Mouse (Mus musculus): ENCODE data around the gene Slc44a1.

Gene Slc44a1

DNA sequence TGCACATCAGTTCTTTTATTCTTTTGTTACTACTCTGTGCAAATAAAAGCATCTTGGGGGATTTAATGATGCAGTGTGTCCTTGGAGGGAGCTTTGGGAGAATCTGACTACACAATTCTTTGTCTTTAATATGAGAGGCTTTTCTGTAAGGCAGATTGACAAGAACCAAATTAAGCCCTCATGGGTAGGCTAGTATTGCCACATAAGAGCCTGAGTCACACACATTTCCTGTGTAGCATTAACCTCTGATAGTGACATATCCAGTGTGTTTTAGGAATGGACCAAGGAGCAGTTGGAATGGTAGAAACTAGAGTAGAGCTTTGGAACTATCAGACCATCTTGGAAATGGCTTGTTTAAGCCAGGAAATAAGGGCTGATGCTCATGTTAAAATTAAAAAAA, 33.9 kb downstream of the Slc44a1 start:
- no peak for DNase-seq

DNA sequence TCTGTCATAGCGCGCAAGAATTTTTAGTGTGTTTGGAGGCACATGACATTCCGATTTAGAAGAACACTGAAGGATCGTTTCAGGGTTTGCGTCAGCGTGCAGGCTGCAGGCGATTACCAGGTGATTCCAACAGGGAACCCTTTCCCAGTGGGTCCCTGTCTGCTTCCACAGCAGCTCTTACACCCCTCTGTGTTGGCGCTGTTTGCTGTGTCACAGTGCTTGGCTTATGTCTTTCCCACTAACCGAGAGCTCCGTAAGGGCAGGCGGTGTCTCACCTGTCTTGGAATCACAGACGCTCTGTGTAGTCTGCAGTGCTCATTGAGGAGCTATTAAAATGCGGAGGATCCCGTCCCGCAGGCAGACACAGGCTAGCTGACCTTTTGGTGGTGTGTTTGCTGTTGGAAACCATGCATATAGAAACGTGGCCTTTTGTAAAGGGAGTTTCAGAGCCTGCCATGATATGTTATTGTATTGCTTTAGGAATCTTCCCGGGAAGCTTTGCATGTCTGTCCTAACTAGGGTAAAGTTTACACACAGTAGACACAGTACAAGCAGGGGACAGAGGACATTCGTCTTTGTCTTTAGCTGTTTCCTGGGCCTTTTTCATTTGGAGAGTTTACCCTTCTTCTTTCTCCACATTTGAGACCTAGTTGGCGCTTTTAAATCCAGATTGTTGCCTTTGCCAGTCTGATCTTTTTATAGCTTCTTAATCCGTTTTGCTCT, 35.2 kb downstream of the Slc44a1 start:
- peak; percentile 73 for DNase-seq

DNA sequence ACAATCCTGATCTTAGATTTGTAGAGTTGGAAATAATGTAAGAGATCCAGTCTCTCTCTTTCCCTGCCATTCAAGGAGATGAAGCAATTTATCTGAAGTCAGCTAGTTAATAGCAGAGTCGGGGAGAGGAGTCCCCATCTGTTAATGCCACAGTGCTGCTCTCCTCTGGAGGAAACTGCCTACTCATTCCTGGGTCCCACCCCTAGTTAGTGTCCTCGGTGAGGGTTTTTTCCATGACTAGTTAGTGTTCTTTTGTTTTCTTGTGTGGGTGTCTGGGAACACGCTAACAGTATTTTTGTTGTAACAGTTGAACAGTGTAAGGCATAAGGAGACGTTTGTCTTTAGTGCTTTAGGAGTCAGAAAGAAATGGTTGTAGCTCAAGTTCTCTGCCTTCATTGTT, 38.4 kb downstream of the Slc44a1 start:
- peak; percentile 7 for DNase-seq

DNA sequence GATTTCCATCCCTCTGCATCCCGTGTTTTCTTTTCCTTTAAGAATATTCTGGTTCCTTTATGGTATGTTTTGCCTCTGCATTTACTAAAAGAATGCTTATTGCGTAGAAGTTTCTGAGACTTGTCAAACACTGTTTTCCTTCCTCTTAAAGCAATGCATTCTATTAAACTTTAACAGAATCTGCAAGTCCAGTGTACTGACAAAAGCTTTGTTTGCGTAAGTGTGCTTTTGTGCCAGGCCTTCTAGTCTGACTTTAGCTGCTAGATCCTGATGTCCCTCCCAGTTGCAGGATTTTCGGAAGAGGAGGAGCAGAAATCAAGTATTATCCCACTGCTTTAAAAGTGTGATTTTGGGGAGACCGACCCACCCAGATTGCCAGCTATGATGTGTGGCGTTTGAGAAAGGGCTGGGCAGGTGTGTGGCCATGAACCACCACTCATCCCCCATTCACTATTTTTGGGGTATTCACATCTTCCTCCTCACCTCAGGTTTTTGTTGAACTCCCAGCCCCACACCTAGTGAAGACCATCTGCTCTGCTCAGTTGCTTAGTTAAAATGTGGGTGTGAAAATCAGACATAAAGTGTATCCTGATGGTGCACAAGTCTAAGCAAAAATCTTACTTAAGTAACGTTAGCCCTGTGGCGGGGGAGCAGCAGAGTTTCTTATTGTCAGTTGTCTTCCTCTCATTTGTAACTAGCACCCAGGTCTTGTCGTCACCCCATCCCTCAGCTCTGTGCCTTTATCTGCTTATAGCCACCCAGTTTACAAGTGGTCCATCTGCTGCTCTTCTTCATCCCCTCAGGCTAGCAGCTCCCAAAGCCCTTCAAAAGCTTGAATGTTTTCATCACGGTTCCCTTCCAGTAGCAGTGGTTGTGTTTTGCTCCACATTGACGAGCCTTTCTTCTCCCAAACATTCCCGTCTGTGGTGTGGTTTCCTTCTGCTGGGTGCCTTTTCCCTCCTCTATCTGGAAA, 47.3 kb downstream of the Slc44a1 start:
- DNase-seq: no peak

DNA sequence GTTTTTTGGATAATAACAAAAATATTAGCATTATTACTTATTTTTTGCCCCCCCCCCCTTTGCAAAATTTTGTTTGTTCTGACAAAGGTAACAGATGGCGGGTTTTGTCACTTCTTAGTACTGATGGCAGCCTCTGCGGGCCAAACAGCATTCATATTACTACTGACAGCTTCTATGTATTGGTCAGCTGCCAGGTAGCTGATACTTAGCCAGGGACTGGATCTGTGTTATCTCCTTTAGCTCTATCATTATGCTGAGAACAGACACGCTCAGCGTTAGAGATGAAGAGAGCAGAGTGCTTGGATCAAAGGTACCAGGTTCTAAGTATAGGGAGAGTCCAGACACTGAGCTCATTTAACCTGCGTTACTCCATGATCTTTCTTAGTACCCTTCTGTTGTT, 48.6 kb downstream of the Slc44a1 start:
- peak; percentile 91 for DNase-seq

DNA sequence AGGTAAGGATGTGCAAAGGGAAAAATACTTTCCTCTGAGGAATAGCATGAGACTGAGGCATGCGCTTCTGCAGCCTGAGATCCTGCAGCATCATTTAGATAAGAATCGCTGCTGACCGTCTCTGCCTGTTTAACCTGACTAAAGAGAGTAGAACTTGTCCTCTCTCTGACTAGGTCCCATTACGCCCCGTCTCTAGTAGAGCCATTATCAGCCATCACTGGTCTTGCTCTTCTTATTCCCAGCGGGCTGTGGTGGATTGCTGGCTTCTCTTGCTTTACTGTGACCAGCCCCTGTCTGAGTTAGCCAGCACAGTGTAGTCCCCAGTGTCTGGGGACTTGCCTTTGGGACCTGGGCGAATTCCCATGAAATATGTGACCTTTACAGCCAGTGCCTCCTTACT, 50.2 kb downstream of the Slc44a1 start:
- no peak for DNase-seq

DNA sequence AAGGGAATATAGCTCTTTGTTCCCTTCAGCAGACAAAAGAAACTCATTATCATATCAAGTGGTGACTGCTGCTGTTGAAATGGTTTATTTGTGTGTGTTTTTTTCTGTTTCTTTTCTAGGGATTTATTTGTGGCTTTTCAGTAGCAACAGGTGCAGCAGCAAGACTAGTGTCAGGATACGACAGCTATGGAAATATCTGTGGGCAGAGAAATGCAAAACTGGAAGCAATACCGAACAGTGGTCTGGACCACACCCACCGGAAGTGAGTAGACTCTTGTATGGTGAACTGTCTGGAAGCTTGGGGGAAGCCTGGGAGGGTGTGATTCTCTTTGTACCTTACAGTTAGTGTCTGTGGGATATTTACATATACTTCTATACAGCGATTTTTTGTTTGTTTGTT, 51.1 kb downstream of the Slc44a1 start:
- DNase-seq: peak; percentile 8

DNA sequence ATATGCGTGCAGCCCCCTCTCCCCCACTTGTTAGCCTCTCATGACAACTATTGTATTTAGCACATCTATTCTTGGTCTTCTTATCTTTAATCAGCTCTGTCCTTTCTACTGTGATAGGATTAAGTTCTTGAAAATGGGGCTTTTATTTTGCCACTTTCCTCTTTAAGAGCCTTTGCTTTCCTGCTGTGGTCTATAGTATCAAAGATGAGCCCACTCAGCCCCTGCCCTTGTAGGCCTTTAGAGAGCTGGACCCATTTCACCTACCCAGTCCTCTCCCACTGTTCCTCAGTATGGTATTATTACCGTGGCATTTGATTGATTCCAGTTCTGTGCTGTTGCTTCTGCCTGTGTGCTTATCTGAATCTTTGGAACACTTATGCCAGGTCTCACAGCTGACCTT, 55.4 kb downstream of the Slc44a1 start:
- DNase-seq: no peak

DNA sequence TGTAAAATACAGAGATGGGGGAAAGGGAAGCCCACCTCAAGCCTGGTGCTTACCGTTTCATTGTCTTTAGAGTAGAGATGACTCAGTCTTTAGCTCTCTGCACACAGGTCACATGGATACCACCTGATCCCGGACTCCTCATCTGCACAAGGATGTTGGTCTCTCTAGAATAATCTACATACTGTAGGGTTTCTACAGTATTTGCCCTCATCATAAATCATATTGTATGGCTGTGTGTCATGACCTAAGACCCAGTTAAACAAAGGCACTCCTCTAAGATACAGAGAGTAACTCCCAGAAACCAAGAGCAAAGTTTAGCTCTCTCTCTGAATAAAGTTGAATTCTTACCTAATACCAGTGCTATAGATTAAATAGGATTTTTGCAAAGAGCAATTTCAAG, 62.6 kb downstream of the Slc44a1 start:
- DNase-seq: no peak

DNA sequence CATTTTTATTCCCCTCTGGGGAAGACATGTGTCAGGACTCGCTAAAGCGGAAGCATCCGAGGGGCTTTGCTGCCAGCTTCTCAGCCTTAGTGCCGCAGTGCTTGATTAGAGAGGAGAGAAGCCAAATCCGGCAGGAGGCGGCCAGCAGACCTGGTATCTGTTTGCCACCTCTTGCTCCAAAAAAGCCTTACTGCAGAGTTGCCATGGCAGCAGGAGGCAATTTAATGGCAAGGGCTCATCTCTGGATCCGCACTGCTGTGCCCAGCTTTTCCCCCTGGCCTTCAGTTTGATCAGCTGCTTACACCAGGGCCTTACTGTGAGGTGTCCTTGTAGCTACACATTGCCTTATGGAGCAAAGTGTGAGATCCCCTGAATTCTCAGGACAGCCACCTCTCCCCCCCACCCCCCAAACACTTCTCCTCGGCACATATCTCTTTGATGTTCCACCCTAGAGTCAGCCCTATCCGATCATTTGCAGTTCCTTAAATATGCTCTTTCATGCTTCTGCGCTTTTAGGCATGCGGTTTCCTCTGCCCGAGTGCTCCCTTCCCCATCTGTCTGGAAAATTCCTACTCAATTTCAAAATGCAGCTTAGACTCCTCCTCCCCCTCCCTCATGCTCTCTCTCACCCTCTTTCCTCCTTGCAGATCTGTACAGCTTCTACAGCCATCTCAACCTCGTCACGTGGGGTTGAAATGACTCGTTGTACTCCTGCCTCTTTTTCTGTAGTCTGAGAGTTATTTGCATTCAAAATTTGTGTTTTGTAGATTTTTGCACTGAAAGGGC, 72.1 kb downstream of the Slc44a1 start:
- peak; percentile 91 for DNase-seq

DNA sequence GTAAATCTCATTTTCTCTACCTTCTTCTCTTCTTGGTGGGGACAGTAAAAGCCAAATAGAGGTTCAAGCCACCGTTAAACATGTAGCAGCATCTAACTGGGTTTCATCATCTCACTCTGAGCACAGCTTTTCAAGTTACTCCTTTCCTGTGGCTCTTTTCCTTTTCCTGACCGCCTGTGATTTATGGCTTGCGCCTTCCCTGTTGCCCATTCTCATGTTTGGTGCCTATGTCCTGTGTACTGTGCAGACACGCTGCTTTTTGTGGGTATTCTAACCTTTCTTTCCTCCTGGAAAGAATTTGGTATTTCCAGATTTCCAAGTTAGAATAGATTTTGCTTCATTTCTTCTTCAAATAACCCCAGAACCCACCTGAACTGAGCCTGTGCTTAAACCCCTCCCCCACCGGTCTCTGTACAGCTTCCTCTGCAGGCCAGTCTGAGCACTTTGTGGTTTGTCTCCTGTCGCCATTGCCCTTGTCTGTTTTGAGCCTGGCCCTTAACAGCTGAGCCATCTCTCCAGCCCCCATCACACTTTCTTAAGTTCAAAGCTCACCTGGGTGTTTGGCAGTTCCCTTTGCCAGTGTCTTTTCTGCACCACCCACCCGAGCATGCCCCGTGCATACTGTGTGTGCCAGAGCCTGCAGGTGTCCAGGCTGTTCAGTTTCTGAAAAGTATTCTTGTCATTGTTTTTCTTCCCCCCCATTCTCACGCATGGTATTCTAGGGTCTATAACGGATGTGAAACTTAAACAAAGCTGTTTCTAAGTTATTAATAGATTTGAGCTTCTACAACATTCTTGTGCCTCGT, 73.3 kb downstream of the Slc44a1 start:
- peak; percentile 74 for DNase-seq

DNA sequence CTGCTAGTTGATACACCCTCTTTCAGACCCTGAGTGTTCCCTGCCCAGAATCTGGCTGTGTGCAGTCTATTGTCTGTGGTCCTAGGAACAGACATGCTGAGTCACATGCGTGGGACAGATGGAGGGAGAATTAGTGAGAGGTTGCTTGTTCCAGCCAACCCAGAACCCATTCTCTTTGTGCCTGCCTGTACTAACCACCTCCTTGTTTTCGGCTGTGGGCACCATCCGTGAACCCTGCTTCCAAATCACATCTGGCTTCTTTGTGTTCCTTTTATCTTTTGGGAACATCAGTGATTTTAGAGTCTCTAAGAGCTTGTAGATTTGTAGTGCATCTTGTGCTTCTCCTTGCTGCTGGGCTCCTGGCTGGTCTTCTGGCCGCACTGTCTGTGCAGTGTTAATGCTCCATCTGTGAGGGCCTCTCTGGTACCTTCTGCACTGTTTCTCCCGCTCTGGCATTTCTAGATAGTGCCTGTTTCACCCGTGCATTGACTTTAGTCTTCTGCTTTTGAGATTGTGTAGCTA, 75.9 kb downstream of the Slc44a1 start:
- DNase-seq: peak; percentile 93

DNA sequence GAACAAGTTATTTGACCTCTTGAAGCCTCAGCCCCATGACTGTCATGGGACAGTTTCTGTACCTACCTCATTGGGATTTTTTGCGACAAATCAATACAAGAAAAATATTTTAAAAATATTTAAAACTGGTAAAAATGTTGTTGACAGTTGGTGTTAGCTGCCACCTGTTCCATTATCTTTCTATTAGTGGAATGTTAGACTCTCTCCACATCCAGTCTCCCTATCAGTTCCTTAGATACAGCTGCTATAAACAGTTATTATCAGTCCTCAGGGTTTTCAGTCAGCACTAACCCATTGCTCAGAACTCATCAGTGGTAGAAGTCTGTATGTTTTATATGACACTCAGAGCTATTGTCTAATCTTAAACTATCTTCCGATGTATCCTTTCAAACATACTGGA, 79.2 kb downstream of the Slc44a1 start:
- no peak for DNase-seq

DNA sequence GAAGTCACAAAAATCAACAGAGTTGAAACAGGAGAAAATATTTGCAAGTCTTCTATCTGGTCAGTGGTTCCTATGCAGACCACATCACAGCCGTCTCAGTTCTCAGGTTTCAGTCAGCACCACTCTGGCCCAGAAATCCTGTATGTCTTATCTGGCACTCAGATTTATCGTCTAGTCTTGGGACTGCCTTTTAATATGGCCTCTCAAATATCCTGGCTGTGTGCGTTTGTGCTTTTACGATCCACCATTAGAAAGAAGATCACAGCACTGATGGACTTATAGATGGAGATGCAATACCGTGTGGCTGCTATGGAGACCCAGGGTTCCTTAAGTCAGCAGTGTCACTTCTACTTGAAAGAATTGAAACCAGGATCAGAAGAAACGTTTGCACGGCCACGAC, 80.8 kb downstream of the Slc44a1 start:
- DNase-seq: no peak

DNA sequence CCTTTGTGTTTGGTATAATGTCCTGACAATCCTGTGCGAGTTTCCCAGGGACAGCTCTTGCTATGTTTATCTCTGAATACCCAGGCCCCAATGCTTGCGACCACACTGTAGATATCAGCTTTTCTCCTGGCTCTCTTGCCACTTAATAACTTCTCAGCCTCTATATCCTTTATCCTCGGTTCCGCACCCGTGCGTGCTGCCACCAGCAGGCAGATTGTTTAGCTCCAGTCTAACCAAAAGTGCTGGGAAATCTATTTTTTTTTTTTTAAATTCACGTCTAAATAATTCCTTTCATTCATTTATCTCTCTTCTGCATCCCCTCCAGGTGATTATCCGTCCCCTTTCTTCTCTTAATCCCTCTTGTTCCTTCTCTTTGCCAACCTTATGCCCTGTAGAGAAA, 82.4 kb downstream of the Slc44a1 start:
- no peak for DNase-seq

DNA sequence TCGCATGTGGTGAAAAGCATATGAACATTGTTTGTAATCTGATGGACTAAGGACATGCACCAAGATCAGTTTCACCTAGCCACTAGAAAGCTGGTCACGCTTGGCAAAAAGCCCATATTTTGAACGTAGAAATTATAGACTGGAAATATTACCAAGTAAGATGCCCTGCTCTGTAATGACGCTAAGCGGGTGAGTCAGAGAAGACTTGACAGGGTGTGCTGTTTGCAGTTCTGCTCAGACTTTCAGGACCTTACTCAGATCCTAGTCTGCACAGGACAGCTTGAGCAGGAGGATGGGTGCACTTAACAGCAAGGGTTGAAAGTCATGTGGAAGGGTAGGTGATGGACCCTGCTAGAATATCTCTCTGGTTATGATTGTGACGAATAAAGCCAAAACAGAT, 85.3 kb downstream of the Slc44a1 start:
- no peak for DNase-seq

DNA sequence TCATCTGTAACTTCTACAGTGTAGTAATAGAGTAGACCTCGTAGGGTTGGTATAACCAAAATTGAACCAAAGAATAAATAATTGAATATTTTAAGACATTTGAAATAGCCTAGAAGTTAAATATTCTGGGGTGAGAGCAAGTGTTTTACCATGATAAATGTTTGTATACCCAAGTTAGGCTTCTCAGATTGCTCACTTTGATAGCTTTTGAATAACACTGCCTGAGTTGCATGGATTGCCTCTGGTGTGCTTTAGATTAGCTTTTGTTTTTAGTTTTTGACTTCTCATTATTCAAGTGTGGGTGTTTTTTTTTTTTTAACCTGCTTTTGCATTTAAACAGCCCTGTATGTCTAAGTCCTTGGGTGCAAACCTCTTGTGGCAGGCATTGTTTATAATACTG, 85.8 kb downstream of the Slc44a1 start:
- no peak for DNase-seq

DNA sequence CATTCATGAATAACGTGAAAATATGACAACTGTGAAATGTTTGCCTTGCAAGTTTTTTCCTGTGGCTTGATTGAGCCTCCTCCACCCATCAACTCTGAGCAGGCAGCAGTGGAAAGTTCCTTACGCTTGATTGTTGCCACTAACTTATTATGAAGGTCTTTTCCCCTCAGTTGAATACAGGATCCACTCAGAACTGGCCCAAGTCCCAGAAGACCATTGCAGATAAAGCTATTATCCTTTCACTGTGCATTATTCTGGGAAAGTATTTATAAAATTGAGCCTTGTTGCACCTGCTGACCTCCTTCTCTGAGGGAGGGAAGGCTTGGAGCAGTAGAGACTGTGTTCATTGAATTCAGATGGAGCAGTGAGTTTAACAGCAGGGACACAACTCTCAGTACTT, 86.2 kb downstream of the Slc44a1 start:
- no peak for DNase-seq

DNA sequence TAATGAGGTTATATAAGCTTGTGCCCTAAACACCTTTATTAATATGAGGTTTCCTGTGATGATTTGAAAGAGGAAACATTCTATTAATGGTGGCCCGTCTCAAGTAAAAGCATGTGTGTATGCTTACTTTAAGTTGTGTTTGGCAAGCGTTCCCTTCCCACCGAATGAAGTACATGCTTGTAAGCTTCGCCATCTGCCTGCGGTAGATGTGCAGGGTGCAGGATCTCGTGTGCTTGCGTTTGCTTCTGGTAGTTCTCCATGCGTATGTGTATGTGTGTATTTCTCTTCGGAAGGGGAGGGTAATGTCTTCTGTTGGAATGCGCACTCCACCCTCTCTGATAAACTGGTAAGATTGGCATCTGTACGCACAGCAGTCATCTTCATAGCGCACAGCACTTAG, 95.6 kb downstream of the Slc44a1 start:
- no peak for DNase-seq

DNA sequence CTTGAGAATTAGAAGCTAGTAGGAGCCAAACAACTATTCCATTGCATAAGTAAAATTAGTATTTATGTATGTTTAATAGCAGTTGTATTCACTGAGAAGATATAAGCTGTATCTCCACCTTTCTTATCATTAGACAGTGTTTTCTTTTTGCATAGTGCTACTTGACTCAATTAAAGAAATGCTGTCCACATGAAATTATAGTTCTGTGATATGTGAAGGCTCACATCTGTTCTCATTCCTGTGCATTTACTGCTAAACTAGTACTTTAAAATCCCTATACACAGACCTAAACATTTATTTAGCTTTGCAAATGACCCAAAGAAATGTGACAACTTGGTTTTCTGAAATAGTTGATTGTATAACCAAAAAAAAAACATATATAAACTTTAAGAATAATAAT, 96.9 kb downstream of the Slc44a1 start:
- no peak for DNase-seq

DNA sequence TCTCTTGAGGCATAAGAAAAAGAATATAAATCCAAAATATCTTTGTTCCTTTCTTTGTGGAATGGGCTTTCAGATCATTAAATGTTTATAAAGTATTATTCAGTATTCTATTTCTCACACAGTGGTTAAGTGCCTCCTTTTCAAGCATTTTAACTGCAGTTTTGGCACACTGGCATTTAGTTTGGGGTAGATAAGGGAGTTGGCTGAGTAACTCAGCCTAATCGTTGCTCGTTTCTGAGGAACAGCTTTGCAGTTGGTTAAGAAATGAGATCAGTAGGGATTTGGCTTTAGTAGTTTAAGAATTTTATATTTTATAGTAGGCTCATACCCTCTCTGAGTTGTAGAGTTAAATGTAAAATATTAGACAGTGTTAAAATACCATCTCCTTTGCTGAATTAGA, 97.3 kb downstream of the Slc44a1 start:
- DNase-seq: no peak

DNA sequence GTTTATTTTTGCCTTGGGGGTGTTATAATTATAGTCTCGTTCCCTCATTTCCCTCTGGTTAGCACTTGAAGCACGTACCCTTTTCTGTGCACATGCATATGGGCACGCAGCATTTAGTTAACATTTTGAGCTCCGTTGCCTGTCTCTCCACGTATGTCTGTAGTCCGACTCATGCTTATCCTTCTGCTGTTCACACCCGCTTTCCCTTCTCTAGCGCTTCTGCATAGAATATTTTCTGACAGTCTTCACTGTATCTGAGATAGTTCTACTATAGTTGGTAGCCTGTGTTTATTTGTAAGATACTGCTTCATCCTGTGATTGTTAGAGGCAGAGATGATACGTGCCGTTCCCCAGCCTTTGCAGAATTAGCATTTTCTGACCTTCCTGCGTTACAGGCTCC, 98.4 kb downstream of the Slc44a1 start:
- no peak for DNase-seq

Measured in cerebellum, adult 9-11 months (tissue).